Mouse (Mus musculus): ENCODE results near the gene Galm. TPM values are rescaled to one million over a fixed set of nuclear protein-coding genes. Genes with fewer than 3 reads are reported as not detected.
A peak's percentile ranks its signal among the peaks of the same experiment; 100 is the strongest.
"Not testable (repeated sequence)": the region's sequence is repeated elsewhere in the genome, so short reads cannot be mapped to it uniquely, and the experiment has no call there.

Galm gene
- polyA plus RNA-seq, 1 experiment from 2014 or later, result 7.5 TPM

DNA sequence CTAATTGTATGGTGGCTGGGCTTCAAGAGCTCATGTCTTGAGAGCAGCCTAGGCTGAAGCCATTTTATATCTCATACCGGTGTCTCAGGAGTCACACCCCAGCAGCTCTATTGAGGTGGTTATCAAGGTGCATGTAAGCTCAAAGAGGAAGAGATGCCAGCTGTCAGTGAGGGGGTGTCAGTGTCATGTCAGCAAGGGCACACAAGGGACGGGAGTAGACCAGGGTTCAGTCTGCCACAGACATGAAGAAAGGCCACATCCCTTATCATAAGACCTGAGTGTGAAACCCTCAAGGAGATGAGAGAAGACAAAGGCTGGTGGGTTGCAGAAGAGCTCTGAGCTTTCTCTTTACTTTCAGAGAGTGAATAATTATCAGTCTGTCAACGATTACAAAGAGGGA, 46.9 kb downstream of the Galm start:
- H3K4me1 ChIP-seq (ENCODE audit: control insufficient read depth, insufficient read depth, low read length), result 0 out of 2 replicates have a peak, but pooled peaks cover 3% of the 10 kb centered on the region
- H3K4me2 ChIP-seq, result no peak overlapping the region
- no peaks in the 10 kb centered on the region for H3K36me3 ChIP-seq (ENCODE audit: control insufficient read depth, insufficient read depth, low read length)
- H3K27me3 ChIP-seq (ENCODE audit: control insufficient read depth, insufficient read depth, low read length), result no peaks in the 10 kb centered on the region
- H3K9me3 ChIP-seq (replicated peaks; ENCODE audit: control insufficient read depth, low read length), result no peaks in the 10 kb centered on the region
- H3K9ac ChIP-seq (ENCODE audit: low read depth, low read length), result no peak overlapping the region
- ATAC-seq (replicated peaks; ENCODE audit: insufficient number of reproducible peaks, low FRiP score, low TSS enrichment), result no peak
- 57% methylated on average over 3 of the region's 3 CpGs for WGBS (ENCODE audit: insufficient replicate concordance)
- no peak overlapping the region for H3K27ac ChIP-seq (ENCODE audit: low read depth, low read length)
- H3K4me3 ChIP-seq (ENCODE audit: low read depth, low read length), result no peak overlapping the region

- Histone ChIP-seq H3K4me1 (ENCODE audit: control insufficient read depth, insufficient read depth, low read length) (0 out of 2 replicates have a peak, but pooled peaks cover 3% of the 10 kb centered on the region), H3K9ac (ENCODE audit: low read depth, low read length) (no peak overlapping the region), H3K36me3 (ENCODE audit: control insufficient read depth, insufficient read depth, low read length) (no peaks in the 10 kb centered on the region), H3K4me3 (ENCODE audit: low read depth, low read length) (no peak overlapping the region), H3K27ac (ENCODE audit: low read depth, low read length) (no peak overlapping the region), H3K27me3 (ENCODE audit: control insufficient read depth, insufficient read depth, low read length) (no peaks in the 10 kb centered on the region), H3K9me3 (replicated peaks; ENCODE audit: control insufficient read depth, low read length) (no peaks in the 10 kb centered on the region), H3K4me2 (no peak overlapping the region)
- no peak; the same call in 1 of the 2 replicates for ATAC-seq (replicated peaks; ENCODE audit: insufficient number of reproducible peaks, low FRiP score, low TSS enrichment)
- 66% methylated on average over 19 of the region's 19 CpGs for WGBS (ENCODE audit: insufficient replicate concordance)
Observed at GRCm38 (mm10) chr17:80174699-80175385, 47.6 kb downstream of the Galm start.

DNA sequence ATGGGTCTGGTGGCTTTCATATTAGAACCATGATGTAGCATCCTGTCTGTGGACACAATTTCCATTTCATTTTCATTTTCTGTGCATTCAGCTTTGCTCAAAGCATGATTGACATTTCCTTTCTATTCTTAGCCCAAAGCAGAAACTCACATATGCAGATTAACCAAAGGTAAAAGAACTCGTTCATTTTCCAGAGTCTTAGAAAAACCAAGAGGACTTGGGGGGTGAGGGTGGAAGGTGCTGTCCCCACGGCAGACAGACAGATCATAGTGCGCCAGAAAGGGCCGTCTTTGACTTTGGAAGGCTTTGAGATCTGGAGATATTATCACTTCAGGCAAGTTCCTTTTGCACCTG, 48.1 kb downstream of the Galm start:
- no peaks in the 10 kb centered on the region for H3K36me3 ChIP-seq (ENCODE audit: control insufficient read depth, insufficient read depth, low read length)
- H3K27ac ChIP-seq (ENCODE audit: low read depth, low read length), result no peak overlapping the region
- H3K4me2 ChIP-seq, result no peak overlapping the region
- no peak for ATAC-seq (replicated peaks; ENCODE audit: insufficient number of reproducible peaks, low FRiP score, low TSS enrichment)
- WGBS (ENCODE audit: insufficient replicate concordance), result 79% methylated on average over 4 of the region's 4 CpGs
- no peaks in the 10 kb centered on the region for H3K27me3 ChIP-seq (ENCODE audit: control insufficient read depth, insufficient read depth, low read length)
- no peak overlapping the region for H3K9ac ChIP-seq (ENCODE audit: low read depth, low read length)
- no peaks in the 10 kb centered on the region for H3K9me3 ChIP-seq (replicated peaks; ENCODE audit: control insufficient read depth, low read length)
- no peak overlapping the region for H3K4me3 ChIP-seq (ENCODE audit: low read depth, low read length)
- H3K4me1 ChIP-seq (ENCODE audit: control insufficient read depth, insufficient read depth, low read length), result 0 out of 2 replicates have a peak, but pooled peaks cover 3% of the 10 kb centered on the region

DNA sequence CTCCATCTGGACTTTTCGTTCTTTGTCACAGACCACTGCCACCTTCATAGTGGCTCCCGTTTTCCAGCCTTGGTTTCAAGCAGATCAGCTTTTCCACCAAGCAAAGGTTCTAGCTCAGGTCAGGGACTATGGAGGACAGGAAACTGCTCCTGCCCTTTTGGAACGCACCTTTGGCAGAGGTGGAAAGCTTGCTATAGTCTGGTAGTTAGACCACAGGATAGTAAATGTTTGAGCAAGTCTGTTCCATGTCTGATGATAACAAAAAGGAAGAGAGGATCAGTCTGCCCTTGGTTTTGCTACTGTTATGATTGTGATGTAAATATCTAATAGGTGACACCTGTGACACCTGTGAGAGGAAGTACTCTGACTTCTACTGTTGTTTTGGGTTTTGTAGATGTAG, 48.7 kb downstream of the Galm start:
- H3K9ac ChIP-seq (ENCODE audit: low read depth, low read length), result no peak overlapping the region
- no peak overlapping the region for H3K4me2 ChIP-seq
- H3K36me3 ChIP-seq (ENCODE audit: control insufficient read depth, insufficient read depth, low read length), result no peaks in the 10 kb centered on the region
- H3K27me3 ChIP-seq (ENCODE audit: control insufficient read depth, insufficient read depth, low read length), result no peaks in the 10 kb centered on the region
- H3K27ac ChIP-seq (ENCODE audit: low read depth, low read length), result no peak overlapping the region
- no peak overlapping the region for H3K4me3 ChIP-seq (ENCODE audit: low read depth, low read length)
- no peaks in the 10 kb centered on the region for H3K9me3 ChIP-seq (replicated peaks; ENCODE audit: control insufficient read depth, low read length)
- H3K4me1 ChIP-seq (ENCODE audit: control insufficient read depth, insufficient read depth, low read length), result 0 out of 2 replicates have a peak, but pooled peaks cover 3% of the 10 kb centered on the region
- ATAC-seq (replicated peaks; ENCODE audit: insufficient number of reproducible peaks, low FRiP score, low TSS enrichment), result no peak
- WGBS (ENCODE audit: insufficient replicate concordance), result 79% methylated on average over 3 of the region's 3 CpGs

GRCm38 (mm10) chr17:80178846-80179245, 51.6 kb downstream of the Galm start:
- H3K36me3 ChIP-seq (ENCODE audit: control insufficient read depth, insufficient read depth, low read length); H3K27ac ChIP-seq (ENCODE audit: low read depth, low read length); H3K4me2 ChIP-seq; H3K27me3 ChIP-seq (ENCODE audit: control insufficient read depth, insufficient read depth, low read length); H3K4me1 ChIP-seq (ENCODE audit: control insufficient read depth, insufficient read depth, low read length); ATAC-seq (replicated peaks; ENCODE audit: insufficient number of reproducible peaks, low FRiP score, low TSS enrichment); H3K9me3 ChIP-seq (replicated peaks; ENCODE audit: control insufficient read depth, low read length); H3K4me3 ChIP-seq (ENCODE audit: low read depth, low read length); H3K9ac ChIP-seq (ENCODE audit: low read depth, low read length): not testable (repeated sequence)
- 96% methylated on average over 3 of the region's 3 CpGs for WGBS (ENCODE audit: insufficient replicate concordance)

DNA sequence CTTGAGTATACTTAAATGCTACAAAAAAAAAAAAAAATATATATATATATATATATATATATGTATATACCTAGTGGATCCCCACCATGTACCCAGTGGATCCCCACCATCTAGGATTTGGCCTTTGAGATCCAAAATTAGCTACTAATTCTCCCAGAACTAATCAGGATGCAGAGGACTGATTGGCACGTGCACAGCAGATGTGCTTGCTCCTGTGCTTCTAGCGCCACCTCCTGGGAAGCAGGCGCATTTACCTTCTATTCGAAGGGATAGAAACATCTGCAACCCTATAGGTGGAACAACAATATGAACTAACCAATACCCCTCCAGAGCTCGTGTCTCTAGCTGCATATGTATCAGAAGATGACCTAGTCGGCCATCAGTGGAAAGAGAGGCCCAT, 52.7 kb downstream of the Galm start:
- 0% methylated on average over 6 of the region's 6 CpGs for WGBS (ENCODE audit: insufficient replicate concordance)
- Histone ChIP-seq H3K4me2 (no peak overlapping the region), H3K27ac (ENCODE audit: low read depth, low read length) (no peak overlapping the region), H3K27me3 (ENCODE audit: control insufficient read depth, insufficient read depth, low read length) (no peaks in the 10 kb centered on the region), H3K9ac (ENCODE audit: low read depth, low read length) (no peak overlapping the region), H3K36me3 (ENCODE audit: control insufficient read depth, insufficient read depth, low read length) (no peaks in the 10 kb centered on the region), H3K4me3 (ENCODE audit: low read depth, low read length) (no peak overlapping the region), H3K4me1 (ENCODE audit: control insufficient read depth, insufficient read depth, low read length) (0 out of 2 replicates have a peak, but pooled peaks cover 2% of the 10 kb centered on the region), H3K9me3 (replicated peaks; ENCODE audit: control insufficient read depth, low read length) (no peaks in the 10 kb centered on the region)
- ATAC-seq (replicated peaks; ENCODE audit: insufficient number of reproducible peaks, low FRiP score, low TSS enrichment), result peak; percentile 26; the same call in 1 of the 2 replicates

DNA sequence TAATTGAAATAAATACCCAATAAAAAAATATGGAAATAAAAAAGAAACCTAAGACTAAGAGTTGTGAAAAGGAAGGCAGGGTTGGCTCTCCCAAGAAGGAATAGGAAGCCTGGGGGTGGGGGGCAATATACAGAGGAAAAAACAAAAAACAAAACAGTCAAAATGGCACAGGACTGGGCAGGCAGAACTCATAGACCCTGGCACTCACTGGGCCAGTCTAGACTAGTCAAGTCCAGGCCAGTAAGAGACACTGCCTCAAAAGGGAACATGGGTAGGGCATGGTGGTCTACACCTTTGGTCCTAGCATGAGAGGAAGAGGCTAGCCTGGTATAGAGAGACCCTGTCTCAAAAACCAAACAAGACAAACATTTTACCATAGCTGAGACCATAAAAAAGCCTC, 53.2 kb downstream of the Galm start:
- Histone ChIP-seq H3K4me1 (ENCODE audit: control insufficient read depth, insufficient read depth, low read length) (no peaks in the 10 kb centered on the region), H3K36me3 (ENCODE audit: control insufficient read depth, insufficient read depth, low read length) (no peaks in the 10 kb centered on the region), H3K4me2 (no peak overlapping the region), H3K9me3 (replicated peaks; ENCODE audit: control insufficient read depth, low read length) (no peaks in the 10 kb centered on the region), H3K27me3 (ENCODE audit: control insufficient read depth, insufficient read depth, low read length) (no peaks in the 10 kb centered on the region), H3K9ac (ENCODE audit: low read depth, low read length) (no peak overlapping the region), H3K4me3 (ENCODE audit: low read depth, low read length) (no peak overlapping the region), H3K27ac (ENCODE audit: low read depth, low read length) (no peak overlapping the region)
- no peak; the same call in 1 of the 2 replicates for ATAC-seq (replicated peaks; ENCODE audit: insufficient number of reproducible peaks, low FRiP score, low TSS enrichment)

- no peak overlapping the region for H3K4me3 ChIP-seq (ENCODE audit: low read depth, low read length)
- H3K27ac ChIP-seq (ENCODE audit: low read depth, low read length), result no peak overlapping the region
- H3K27me3 ChIP-seq (ENCODE audit: control insufficient read depth, insufficient read depth, low read length), result no peaks in the 10 kb centered on the region
- no peak for ATAC-seq (replicated peaks; ENCODE audit: insufficient number of reproducible peaks, low FRiP score, low TSS enrichment)
- H3K4me1 ChIP-seq (ENCODE audit: control insufficient read depth, insufficient read depth, low read length), result no peaks in the 10 kb centered on the region
- no peaks in the 10 kb centered on the region for H3K9me3 ChIP-seq (replicated peaks; ENCODE audit: control insufficient read depth, low read length)
- WGBS (ENCODE audit: insufficient replicate concordance), result 82% methylated on average over 10 of the region's 10 CpGs
- H3K4me2 ChIP-seq, result no peak overlapping the region
- H3K9ac ChIP-seq (ENCODE audit: low read depth, low read length), result no peak overlapping the region
- H3K36me3 ChIP-seq (ENCODE audit: control insufficient read depth, insufficient read depth, low read length), result no peaks in the 10 kb centered on the region
Observed at GRCm38 (mm10) chr17:80183615-80184014, 56.3 kb downstream of the Galm start.

GRCm38 (mm10) chr17:80193075-80193474, 65.8 kb downstream of the Galm start:
- Histone ChIP-seq H3K9me3 (replicated peaks; ENCODE audit: control insufficient read depth, low read length) (no peaks in the 10 kb centered on the region), H3K4me3 (ENCODE audit: low read depth, low read length) (no peak overlapping the region), H3K9ac (ENCODE audit: low read depth, low read length) (no peak overlapping the region), H3K4me1 (ENCODE audit: control insufficient read depth, insufficient read depth, low read length) (no peaks in the 10 kb centered on the region), H3K27ac (ENCODE audit: low read depth, low read length) (no peak overlapping the region), H3K36me3 (ENCODE audit: control insufficient read depth, insufficient read depth, low read length) (peaks cover 10% of the 10 kb centered on the region), H3K27me3 (ENCODE audit: control insufficient read depth, insufficient read depth, low read length) (no peaks in the 10 kb centered on the region), H3K4me2 (no peak overlapping the region)
- WGBS (ENCODE audit: insufficient replicate concordance), result 67% methylated on average over 5 of the region's 5 CpGs
- no peak for ATAC-seq (replicated peaks; ENCODE audit: insufficient number of reproducible peaks, low FRiP score, low TSS enrichment)
